Mouse (Mus musculus) stomach, embryonic 16.5 days (tissue): ENCODE data around the gene Zscan4d. TPM values are rescaled to one million over a fixed set of nuclear protein-coding genes. Genes with fewer than 3 reads are reported as not detected.
"Not testable (repeated sequence)": the region's sequence is repeated elsewhere in the genome, so short reads cannot be mapped to it uniquely, and the experiment has no call there.

Experiments
- ATAC-seq: fragments of 200-750 bp; cut with Nextera tagmentation; 2 replicates; pipeline ENCODE4 v1.8.0; 2017; ENCODE audit warnings: moderate number of reproducible peaks, moderate TSS enrichment; ENCODE audit not compliant: insufficient read depth, low FRiP score
- H3K27ac ChIP-seq: fragments of 300-500 bp; sonication (generic); 2 replicates; pipeline ENCODE4 v1.5.1; 2014; ENCODE audit warnings: low read length
- H3K27me3 ChIP-seq: fragments of 300-500 bp; sonication (generic); 2 replicates; pipeline ENCODE4 v1.6.1; 2014; ENCODE audit warnings: low read length, control low read depth, mixed read lengths; ENCODE audit not compliant: control insufficient read depth, insufficient read depth
- H3K36me3 ChIP-seq: fragments of 300-500 bp; sonication (generic); 2 replicates; pipeline ENCODE4 v1.6.1; 2014; ENCODE audit warnings: low read length; ENCODE audit not compliant: control insufficient read depth, insufficient read depth
- H3K4me1 ChIP-seq: fragments of 300-500 bp; sonication (generic); 2 replicates; pipeline ENCODE4 v1.6.1; 2014; ENCODE audit warnings: low read length, control low read depth, mixed read lengths; ENCODE audit not compliant: control insufficient read depth, insufficient read depth
- H3K4me2 ChIP-seq: fragments of 300-500 bp; sonication (generic); 2 replicates; pipeline ENCODE4 v1.6.1; 2014; ENCODE audit warnings: low read depth, low read length, mixed read lengths
- H3K4me3 ChIP-seq: fragments of 300-500 bp; sonication (generic); replicated peaks from 2 replicates; pipeline ENCODE4 v1.5.1; 2014; ENCODE audit warnings: mild to moderate bottlenecking, low read length
- H3K9ac ChIP-seq: fragments of 300-500 bp; sonication (generic); 2 replicates; pipeline ENCODE4 v1.6.1; 2014; ENCODE audit warnings: low read length
- H3K9me3 ChIP-seq: fragments of 300-500 bp; sonication (generic); replicated peaks from 2 replicates; pipeline ENCODE4 v1.6.1; 2016; ENCODE audit warnings: low read length, control low read depth; ENCODE audit not compliant: control insufficient read depth
- WGBS: fragments of 180-500 bp; shearing (Covaris S2); extraction: QIAGEN DNeasy Blood & Tissue Kit; methylation state at CpG from one replicate; pipeline ENCODE4 v1.1.7; 2014; 5-methylcytosine and 5-hydroxymethylcytosine counted together
- polyA plus RNA-seq: library from polyadenylated mRNA; unstranded; fragments of >200 nt; fragmentation: Nextera tagmentation; extraction: Ambion mirVana; gene quantifications from 2 replicates; pipeline ENCODE4 v1.2.1, GENCODE M21; 2015

Gene Zscan4d
- polyA plus RNA-seq, result not detected in 2 replicates

DNA sequence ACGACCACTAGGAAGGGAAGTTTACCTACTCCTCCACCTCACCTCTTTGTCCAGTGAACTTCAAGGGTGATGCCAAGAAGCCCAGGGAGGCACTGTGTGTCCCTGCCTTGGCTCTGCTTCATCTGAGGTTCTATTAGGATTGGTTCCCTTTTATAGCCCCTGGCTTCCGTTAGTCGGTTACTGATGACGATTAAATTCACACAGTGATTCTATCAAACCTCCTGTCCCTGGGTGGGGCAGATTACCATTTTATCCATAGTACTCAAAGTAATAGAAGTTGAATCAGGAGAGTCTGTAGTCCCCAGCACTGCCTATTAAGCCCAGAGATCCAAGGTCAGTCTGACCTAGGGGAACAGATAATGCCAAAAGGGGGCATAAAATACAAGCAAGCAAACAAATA lies at the start of gene Zscan4d:
Gene Zscan4d, minus strand, starts transcription at position 101 of the 400 bp plus-strand sequence.
- not testable (repeated sequence) for H3K4me2 ChIP-seq, H3K27me3 ChIP-seq, H3K4me3 ChIP-seq, H3K27ac ChIP-seq, H3K4me1 ChIP-seq, H3K9ac ChIP-seq, H3K9me3 ChIP-seq, ATAC-seq, H3K36me3 ChIP-seq
- 93% methylated on average over 4 of the region's 4 CpGs for WGBS

DNA sequence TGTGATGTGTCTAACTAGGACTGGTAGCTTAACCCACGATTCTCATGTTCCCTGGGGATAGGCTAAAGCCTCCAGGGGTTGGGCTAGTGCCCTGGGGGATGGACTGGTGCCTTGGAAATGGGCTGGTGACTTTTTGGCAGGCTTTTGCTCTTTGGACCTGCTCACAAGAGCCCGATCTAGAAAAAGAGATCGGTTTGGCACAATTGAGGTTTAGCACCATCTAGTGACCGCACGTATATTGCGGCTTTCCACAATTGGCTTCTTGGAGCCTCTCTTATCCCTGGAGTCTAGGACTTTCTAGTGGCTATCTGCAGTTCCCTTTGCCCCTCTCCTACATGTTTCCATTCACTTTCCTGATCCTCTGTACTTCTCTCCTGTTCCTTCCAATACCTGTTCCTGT lies 7.9 kb downstream of the Zscan4d start:
- not testable (repeated sequence) for H3K9me3 ChIP-seq, H3K4me2 ChIP-seq, H3K36me3 ChIP-seq, H3K9ac ChIP-seq, H3K4me3 ChIP-seq, H3K4me1 ChIP-seq, ATAC-seq, H3K27ac ChIP-seq, H3K27me3 ChIP-seq
- WGBS, result 30% methylated on average over 6 of the region's 6 CpGs

Other genes with a start within 250 kb of the Zscan4d start
- gene Zscan4c, start 160.4 kb downstream of the Zscan4d start, polyA plus RNA-seq, result not detected in 2 replicates
- not detected in 2 replicates for gene Zscan4-ps1, start 96.5 kb downstream of the Zscan4d start, polyA plus RNA-seq
- not detected in 2 replicates for gene Zscan4e, start 144.5 kb upstream of the Zscan4d start, polyA plus RNA-seq
- gene Zscan4f, start 231.8 kb upstream of the Zscan4d start, polyA plus RNA-seq, result not detected in 2 replicates